Mouse (Mus musculus) heart, postnatal 0 days (tissue): ENCODE results near the gene Mrps21.

ENCODE experiments used
- CTCF ChIP-seq: IDR thresholded peaks from 2 replicates; pipeline ENCODE4 v1.5.1; 2016; ENCODE audit warnings: antibody characterized with exemption, control low read depth, low read depth
- EP300 ChIP-seq: IDR thresholded peaks from 2 replicates; pipeline ENCODE4 v1.6.1; 2016; ENCODE audit warnings: antibody characterized with exemption, low read depth

- TF ChIP-seq CTCF (no peak), EP300 (no peak)
Measured at GRCm38 (mm10) chr3:95905146-95905939, 34.0 kb upstream of the Mrps21 start.
